28 mouse cellular contexts compared by ENCODE assay signal in genomic region chr13:109708326-109708725, GRCm38 (mm10).
DNase-seq lines count a peak whose midpoint lies in the region; ATAC-seq and TF ChIP-seq lines count a peak whose summit lies in the region.
"Had no signal": no experiment of that assay in that cellular context is flagged by ENCODE, and none has a peak within 500 bp of the region (broad histone marks: within the 10 kb centered on the region; RNA-seq: fewer than 3 reads in every experiment).

No protein-coding gene starts in this region.

- no peak overlapping the region for H3K4me3 ChIP-seq in gastrocnemius, adult 2 months
- H3K4me3 ChIP-seq in cerebellum, adult 2 months (replicated peaks; ENCODE audit: insufficient read depth, low read depth, low read length) = no peak overlapping the region
- no peak overlapping the region for H3K4me3 ChIP-seq in hindbrain, embryonic 14.5 days (replicated peaks; ENCODE audit: low read length)
- H3K4me3 ChIP-seq: forebrain, embryonic 12.5 days; heart, embryonic 10.5 days; heart, embryonic 15.5 days; hindbrain, embryonic 12.5 days; limb, embryonic 13.5 days; liver, embryonic 13.5 days; megakaryocyte, embryonic 14.5 days; neural tube, embryonic 12.5 days had no signal

- H3K36me3 ChIP-seq in hindbrain, embryonic 14.5 days (replicated peaks; ENCODE audit: control insufficient read depth, insufficient read depth) = no peaks in the 10 kb centered on the region
- H3K36me3 ChIP-seq: forebrain, embryonic 12.5 days; heart, embryonic 10.5 days; heart, embryonic 15.5 days; hindbrain, embryonic 12.5 days; limb, embryonic 13.5 days; neural tube, embryonic 12.5 days had no signal

- H3K9ac ChIP-seq in hindbrain, embryonic 14.5 days = no peak overlapping the region
- H3K9ac ChIP-seq: forebrain, embryonic 12.5 days; forebrain, postnatal 0 days; heart, embryonic 15.5 days; hindbrain, embryonic 12.5 days; limb, embryonic 13.5 days; liver, embryonic 13.5 days; neural tube, embryonic 12.5 days had no signal

- no peaks in the 10 kb centered on the region for H3K9me3 ChIP-seq in hindbrain, embryonic 14.5 days (ENCODE audit: control insufficient read depth, low read length)
- H3K9me3 ChIP-seq: forebrain, embryonic 12.5 days; heart, embryonic 10.5 days; heart, embryonic 15.5 days; hindbrain, embryonic 12.5 days; limb, embryonic 13.5 days; liver, embryonic 13.5 days; megakaryocyte, embryonic 14.5 days; neural tube, embryonic 12.5 days had no signal

- no peaks in the 10 kb centered on the region for H3K27me3 ChIP-seq in cerebellum, adult 2 months (ENCODE audit: control insufficient read depth, insufficient read depth, low read length)
- no peaks in the 10 kb centered on the region for H3K27me3 ChIP-seq in hindbrain, embryonic 14.5 days (ENCODE audit: control insufficient read depth, insufficient read depth, low read length)
- H3K27me3 ChIP-seq: forebrain, embryonic 12.5 days; heart, embryonic 15.5 days; hindbrain, embryonic 12.5 days; limb, embryonic 13.5 days; liver, embryonic 13.5 days; megakaryocyte, embryonic 14.5 days; neural tube, embryonic 12.5 days had no signal

- peak overlapping the region; percentile 3; the same call in 1 of the 2 replicates for H3K27ac ChIP-seq in gastrocnemius, adult 2 months
- no peak overlapping the region for H3K27ac ChIP-seq in cerebellum, adult 2 months (ENCODE audit: insufficient read depth, low read length)
- H3K27ac ChIP-seq in hindbrain, embryonic 14.5 days = no peak overlapping the region
- H3K27ac ChIP-seq: forebrain, embryonic 12.5 days; heart, embryonic 10.5 days; heart, embryonic 15.5 days; hindbrain, embryonic 12.5 days; kidney, postnatal 0 days; limb, embryonic 13.5 days; liver, embryonic 13.5 days; neural tube, embryonic 12.5 days had no signal

- ATAC-seq in hindbrain, embryonic 14.5 days (ENCODE audit: low FRiP score) = no peak
- ATAC-seq: CD4-positive, CD25-positive, alpha-beta regulatory T cell, adult 4 months; forebrain, postnatal 0 days; intestine, embryonic 16.5 days; lung, postnatal 0 days had no signal

- TF ChIP-seq POLR2A in cerebellum, adult 2 months (IDR thresholded peaks at IDR 0.05; ENCODE audit: borderline replicate concordance, insufficient read depth, low read length) = no peak

- H3K4me2 ChIP-seq in hindbrain, embryonic 14.5 days (replicated peaks) = no peak overlapping the region
- H3K4me2 ChIP-seq: forebrain, embryonic 12.5 days; heart, embryonic 15.5 days; hindbrain, embryonic 12.5 days; limb, embryonic 13.5 days; liver, embryonic 13.5 days; neural tube, embryonic 12.5 days had no signal

- peaks cover 5% of the 10 kb centered on the region; the same call in 1 of the 2 replicates for H3K4me1 ChIP-seq in cerebellum, adult 2 months (ENCODE audit: control insufficient read depth, insufficient read depth, low read length)
- no peaks in the 10 kb centered on the region for H3K4me1 ChIP-seq in hindbrain, embryonic 14.5 days (replicated peaks; ENCODE audit: control insufficient read depth, insufficient read depth, low read length)
- H3K4me1 ChIP-seq: limb, embryonic 13.5 days; liver, embryonic 13.5 days; neural tube, embryonic 12.5 days had no signal

- no peak for TF ChIP-seq CTCF in gastrocnemius, adult 2 months (IDR thresholded peaks at IDR 0.05)
- no peak for TF ChIP-seq CTCF in cerebellum, adult 2 months (IDR thresholded peaks at IDR 0.05; ENCODE audit: borderline replicate concordance, insufficient read depth, low read depth, low read length)

- DNase-seq in gastrocnemius, adult 2 months = no peak
- DNase-seq in gastrocnemius, adult 18-20 months (ENCODE audit: low spot score) = no peak
- DNase-seq in cerebellum, adult 2 months = peak; percentile 40 to 79
- peak; percentile 35 to 56 for DNase-seq in cerebellum, postnatal 25 days
- no peak for DNase-seq in embryo, embryonic 11 days
- no peak for DNase-seq in hindbrain, embryonic 14.5 days (ENCODE audit: low spot score)
- DNase-seq in right cerebral cortex, postnatal 14 days = no peak
- DNase-seq: adrenal gland, postnatal 36 days; forebrain, postnatal 0 days; gastrocnemius, postnatal 14 days; heart, adult 11 months; kidney, adult 8-10 months; kidney, postnatal 4 days; liver, embryonic 13.5 days; lung, adult 18-20 months; lung, postnatal 4 days; midbrain, embryonic 14.5 days had no signal

- 4% methylated on average over 2 of the region's 2 CpGs for WGBS in cerebellum, adult 2 months
- 68% methylated on average over 2 of the region's 2 CpGs for WGBS in hindbrain, embryonic 14.5 days

- intact Hi-C loops in gastrocnemius, adult 2 months (cut with DNase I) = no loop called here

Comparison
In these comparisons a context has a peak if more than half of its experiments do, and no peak if none do; other contexts are left out.
1. DNase-seq: peak in cerebellum, adult 2 months (2 of 2) and cerebellum, postnatal 25 days (2 of 2); none in gastrocnemius, adult 2 months (single experiment), gastrocnemius, adult 18-20 months (single experiment), embryo, embryonic 11 days (single experiment), hindbrain, embryonic 14.5 days (single experiment) and right cerebral cortex, postnatal 14 days (single experiment).